Comparison of ENCODE assay signal across 1 mouse cellular context in the genomic region with DNA sequence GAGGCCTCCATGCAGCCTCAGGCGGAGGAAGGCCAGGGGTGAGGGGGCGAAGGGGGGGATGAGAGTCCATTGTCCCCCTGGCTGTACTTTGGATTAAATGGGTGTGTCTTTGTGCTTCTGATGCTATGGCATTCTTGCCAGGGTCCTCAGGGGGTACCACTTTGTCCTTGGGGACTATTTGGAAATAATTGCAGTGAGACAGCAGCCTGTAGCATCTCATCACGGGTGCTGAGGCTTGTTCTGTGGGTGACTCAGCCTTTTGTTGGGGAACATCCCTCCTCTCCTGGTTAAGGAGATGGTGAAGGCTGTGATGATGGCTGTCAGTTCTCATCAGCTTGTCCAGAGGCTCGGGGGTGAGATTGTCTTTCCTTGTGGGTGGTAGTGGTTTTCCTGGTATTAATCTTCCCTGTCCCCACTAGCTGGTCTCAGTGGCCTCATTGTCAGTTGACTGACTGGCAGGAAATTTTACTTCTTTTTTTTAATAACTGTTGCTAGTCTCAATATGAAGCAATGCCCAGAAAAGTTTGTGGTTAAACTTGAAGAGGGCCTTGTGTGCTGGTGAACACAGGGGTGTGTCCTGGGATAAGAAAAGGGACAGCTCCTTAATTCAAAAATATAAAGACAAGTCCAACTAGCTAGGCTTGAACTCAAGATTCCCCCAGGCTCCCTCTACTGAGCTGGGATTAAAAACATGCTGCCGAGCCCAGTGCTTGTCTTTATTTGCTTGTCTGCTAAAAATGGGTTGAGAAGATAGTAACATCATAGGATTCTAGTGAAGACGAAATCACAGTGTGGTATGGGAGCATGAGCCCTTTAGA.
A peak's percentile ranks its signal among the peaks of the same experiment; 100 is the strongest.
TF ChIP-seq lines count a peak whose summit lies in the region.

No protein-coding gene starts in this region.

TF ChIP-seq in MEL, 35 proteins besides CTCF, POLR2A, EP300 and RAD21:
- TF ChIP-seq TCF12 (IDR thresholded peaks at IDR 0.05; ENCODE audit: low read depth, low read length) (peak; percentile 19; the same call in 1 of the 2 replicates), NELFE (IDR thresholded peaks at IDR 0.05; ENCODE audit: low read depth, low read length) (no peak), POLR2AphosphoS5 (IDR thresholded peaks at IDR 0.05; ENCODE audit: borderline replicate concordance, low read depth, low read length) (no peak), ZNF384 (IDR thresholded peaks at IDR 0.05; ENCODE audit: low read depth, low read length) (no peak), MAZ (IDR thresholded peaks at IDR 0.05; ENCODE audit: low read depth, low read length) (no peak), ZKSCAN1 (IDR thresholded peaks at IDR 0.05; ENCODE audit: low read depth, low read length) (no peak), ELF1 (IDR thresholded peaks at IDR 0.05; ENCODE audit: low read depth, low read length) (0 out of 2 replicates have a peak, but pooled peaks have one; percentile 21), TBP (IDR thresholded peaks at IDR 0.05; ENCODE audit: low read depth, low read length) (no peak), SMC3 (IDR thresholded peaks at IDR 0.05; ENCODE audit: low read depth, low read length) (0 out of 2 replicates have a peak, but pooled peaks have one; percentile 2), MXI1 (IDR thresholded peaks at IDR 0.05; ENCODE audit: low read depth, low read length) (no peak; the same call in 1 of the 2 replicates), MYB (IDR thresholded peaks at IDR 0.05; ENCODE audit: low read depth, low read length) (peak; percentile 18; the same call in 1 of the 2 replicates), BHLHE40 (IDR thresholded peaks at IDR 0.05; ENCODE audit: borderline replicate concordance, low read depth, low read length) (no peak), ETS1 (IDR thresholded peaks at IDR 0.05; ENCODE audit: low read depth, low read length) (0 out of 2 replicates have a peak, but pooled peaks have one; percentile 40), MYC (IDR thresholded peaks at IDR 0.05; ENCODE audit: low read depth, low read length) (no peak)
